In the genomic region with DNA sequence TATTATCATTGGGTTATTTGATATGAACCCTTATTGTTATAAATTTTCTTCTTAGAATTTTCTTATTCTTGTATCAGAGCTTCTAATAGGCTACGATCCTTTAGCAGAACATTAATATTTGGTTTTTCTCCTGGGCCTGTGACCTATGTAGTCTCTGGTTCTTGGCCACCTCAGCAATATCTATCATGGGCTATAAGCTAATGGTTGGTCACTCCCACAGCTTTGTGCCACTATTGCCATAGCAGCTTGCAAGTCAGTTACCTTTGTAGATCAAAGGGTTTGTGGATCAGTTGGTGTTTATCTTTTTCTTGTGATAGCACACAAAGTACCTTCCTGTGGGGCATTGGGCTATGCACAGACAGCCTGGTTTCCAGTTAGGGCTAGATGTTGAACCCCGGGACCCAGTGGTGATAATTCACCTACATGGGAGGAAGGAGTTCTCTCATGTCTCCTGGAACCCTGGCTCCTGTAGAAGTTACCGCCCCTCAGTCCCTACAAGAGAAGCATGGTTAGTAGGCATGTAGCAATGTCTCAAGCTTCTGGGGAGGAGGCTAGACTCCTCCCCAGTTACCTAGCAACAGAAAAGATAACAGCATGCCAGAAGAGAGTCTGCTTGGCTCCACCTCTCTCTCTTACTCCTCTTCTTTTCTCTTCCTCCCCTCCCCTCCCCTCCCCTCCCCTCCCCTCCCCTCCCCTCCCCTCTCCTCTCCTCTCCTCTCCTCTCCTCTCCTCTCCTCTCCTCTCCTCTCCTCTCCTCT, we compare ENCODE assay signal across 16 mouse cellular contexts.
"Had no signal": no experiment of that assay in that cellular context is flagged by ENCODE, and none has a peak within 500 bp of the region (broad histone marks: within the 10 kb centered on the region; RNA-seq: fewer than 3 reads in every experiment).

No protein-coding gene starts in this region.

- H3K4me2 ChIP-seq: lung, embryonic 15.5 days; midbrain, embryonic 13.5 days; stomach, embryonic 15.5 days had no signal

- H3K4me3 ChIP-seq: lung, embryonic 15.5 days; midbrain, embryonic 13.5 days; stomach, embryonic 15.5 days had no signal

- DNase-seq: kidney, adult 18-20 months; kidney, adult 9 months; kidney, postnatal 14 days; kidney, postnatal 4 days; layer of hippocampus, adult 9-11 months; lung, adult 18-20 months; lung, postnatal 10 days; lung, postnatal 36 days; right cerebral cortex, postnatal 14 days; spleen, adult 18-20 months; thymus, postnatal 25 days had no signal

- H3K4me1 ChIP-seq: lung, embryonic 15.5 days; midbrain, embryonic 13.5 days; stomach, embryonic 15.5 days had no signal

- H3K9me3 ChIP-seq: lung, embryonic 15.5 days; midbrain, embryonic 13.5 days; stomach, embryonic 15.5 days had no signal

- H3K27me3 ChIP-seq: lung, embryonic 15.5 days; midbrain, embryonic 13.5 days; stomach, embryonic 15.5 days had no signal

- ATAC-seq: inflammation-experienced regulatory T-cells, adult 6 months; intestine, embryonic 16.5 days; midbrain, embryonic 13.5 days had no signal

- H3K36me3 ChIP-seq: lung, embryonic 15.5 days; stomach, embryonic 15.5 days had no signal

- H3K9ac ChIP-seq: lung, embryonic 15.5 days; midbrain, embryonic 13.5 days; stomach, embryonic 15.5 days had no signal

- H3K27ac ChIP-seq: lung, embryonic 15.5 days; midbrain, embryonic 13.5 days; stomach, embryonic 15.5 days had no signal
